Mouse (Mus musculus): ENCODE data around the gene Lig3.

DNA sequence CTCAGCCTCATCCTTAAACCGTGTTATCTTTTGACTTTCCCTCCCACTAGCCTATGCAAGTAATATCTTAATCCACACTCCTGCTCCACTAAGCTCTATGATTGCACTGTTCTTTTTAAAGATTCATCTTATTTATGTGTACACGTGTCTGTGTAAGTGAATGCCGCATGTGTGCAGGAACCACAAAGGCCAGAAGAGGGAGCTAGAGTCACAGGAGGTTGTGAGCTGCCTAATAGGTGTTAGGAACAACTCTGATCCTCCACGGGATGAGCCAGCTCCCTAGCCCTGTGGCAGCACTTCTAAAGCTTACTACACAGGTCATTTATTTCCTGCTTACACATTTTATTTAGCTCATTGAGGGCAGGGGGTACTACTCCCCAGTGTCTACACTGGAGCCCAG is 38.4 kb downstream of the Lig3 start:
- TF ChIP-seq CTCF (IDR thresholded peaks at IDR 0.05; ENCODE audit: low read depth, low read length) (peak; percentile 83), EP300 (IDR thresholded peaks at IDR 0.05; ENCODE audit: insufficient read depth, low read depth, low read length) (no peak), POLR2A (IDR thresholded peaks at IDR 0.05; ENCODE audit: insufficient read depth, low read length) (no peak)

Measured in ES-Bruce4 (cell line).